Mouse (Mus musculus) central nervous system, embryonic 18 days (tissue): Measurements from ENCODE around the gene Paxbp1. TPM values are rescaled to one million over a fixed set of nuclear protein-coding genes. Genes with fewer than 3 reads are reported as not detected.

Experiments
- polyA plus RNA-seq: library from polyadenylated mRNA; depleted of rRNA; stranded (reverse); fragments of >200 nt; gene quantifications from 2 replicates; pipeline ENCODE4 v1.2.3, GENCODE M21; 2012; rRNA removed

The Paxbp1 gene
- polyA plus RNA-seq = 153 and 160 TPM in 2 replicates

GRCm38 (mm10) chr16:91044270-91045182, at the start of gene Paxbp1:
Gene Paxbp1 (minus strand): TSS chr16:91044543.

GRCm38 (mm10) chr16:91011021-91011683, 33.2 kb downstream of the Paxbp1 start, which contains the start of gene Synj1:
Gene Synj1 (minus strand): TSS chr16:91011308.

Other genes with a start within 250 kb of the Paxbp1 start
- gene Urb1, start 234.1 kb downstream of the Paxbp1 start, polyA plus RNA-seq = 7.4 and 7.9 TPM in 2 replicates
- 2.4 and 2.5 TPM in 2 replicates for gene Eva1c, start 217.8 kb downstream of the Paxbp1 start, polyA plus RNA-seq
- gene Cfap298, start 109.4 kb downstream of the Paxbp1 start, polyA plus RNA-seq = 34.1 and 36.7 TPM in 2 replicates
- gene Synj1, start 33.2 kb downstream of the Paxbp1 start, polyA plus RNA-seq = 90.4 and 91.8 TPM in 2 replicates
- 0.51 and 0.90 TPM in 2 replicates for gene 4932438H23Rik, start 50.6 kb upstream of the Paxbp1 start, polyA plus RNA-seq
- 29.6 and 30.6 TPM in 2 replicates for gene Olig2, start 180.9 kb upstream of the Paxbp1 start, polyA plus RNA-seq
- 120 and 135 TPM in 2 replicates for gene Olig1, start 225.2 kb upstream of the Paxbp1 start, polyA plus RNA-seq